Mouse (Mus musculus) testis, adult 2 months (tissue): ENCODE data around the gene BC004004. TPM values are rescaled to one million over a fixed set of nuclear protein-coding genes. Genes with fewer than 3 reads are reported as not detected.

Experiments used
- H3K27ac ChIP-seq: fragments of 200-500 bp; 2 replicates; pipeline ENCODE4 v1.5.1; 2012; ENCODE audit warnings: low read depth, low read length; ENCODE audit not compliant: control insufficient read depth, insufficient read depth
- H3K27me3 ChIP-seq: fragments of 200-500 bp; 2 replicates; pipeline ENCODE4 v1.6.1; 2012; ENCODE audit warnings: mild to moderate bottlenecking, low read length, moderate library complexity; ENCODE audit not compliant: control insufficient read depth, insufficient read depth
- H3K36me3 ChIP-seq: fragments of 200-500 bp; 2 replicates; pipeline ENCODE4 v1.6.1; 2012; ENCODE audit warnings: mild to moderate bottlenecking, low read length; ENCODE audit not compliant: control insufficient read depth, insufficient read depth
- H3K4me1 ChIP-seq: fragments of 200-500 bp; 2 replicates; pipeline ENCODE4 v1.6.1; 2012; ENCODE audit warnings: low read length; ENCODE audit not compliant: control insufficient read depth, insufficient read depth
- H3K4me3 ChIP-seq: fragments of 200-500 bp; 2 replicates; pipeline ENCODE4 v1.5.1; 2012; ENCODE audit warnings: low read depth, mild to moderate bottlenecking, low read length, moderate library complexity, mixed read lengths; ENCODE audit not compliant: control insufficient read depth
- CTCF ChIP-seq: fragments of 200-500 bp; IDR thresholded peaks from 2 replicates; pipeline ENCODE4 v1.5.1; 2012; ENCODE audit warnings: low read depth, mild to moderate bottlenecking, inconsistent platforms, low read length, moderate library complexity; ENCODE audit not compliant: control insufficient read depth, insufficient read depth, insufficient replicate concordance
- POLR2A ChIP-seq: fragments of 200-500 bp; IDR thresholded peaks from 2 replicates; pipeline ENCODE4 v1.6.1; 2012; ENCODE audit warnings: low read depth, mild to moderate bottlenecking, inconsistent platforms, low read length, moderate library complexity; ENCODE audit not compliant: control insufficient read depth
- polyA plus RNA-seq: library from polyadenylated mRNA; depleted of rRNA; stranded (reverse); fragments of >200 nt; gene quantifications from 2 replicates; pipeline ENCODE4 v1.2.3, GENCODE M21; 2012; rRNA removed

The BC004004 gene
- polyA plus RNA-seq, 1 experiment, result 42.5 TPM

GRCm38 (mm10) chr17:29356882-29357281, 88.3 kb downstream of the BC004004 start:
- Histone ChIP-seq H3K4me3 (no peak overlapping the region; the same call in 1 of the 2 replicates), H3K27me3 (no peaks in the 10 kb centered on the region), H3K36me3 (no peaks in the 10 kb centered on the region), H3K4me1 (peaks cover 19% of the 10 kb centered on the region), H3K27ac (peak overlapping the region; percentile 11; the same call in 1 of the 2 replicates)
- TF ChIP-seq CTCF (no peak), POLR2A (no peak)

GRCm38 (mm10) chr17:29358928-29359327, 90.3 kb downstream of the BC004004 start:
- Histone ChIP-seq H3K4me1 (peaks cover 21% of the 10 kb centered on the region), H3K4me3 (no peak overlapping the region), H3K27ac (no peak overlapping the region), H3K27me3 (no peaks in the 10 kb centered on the region), H3K36me3 (no peaks in the 10 kb centered on the region)
- TF ChIP-seq CTCF (no peak), POLR2A (no peak)

GRCm38 (mm10) chr17:29360761-29361221, 92.2 kb downstream of the BC004004 start, which contains the start of gene Fgd2:
Gene Fgd2 (plus strand): TSS chr17:29360914.
- no peaks in the 10 kb centered on the region for H3K36me3 ChIP-seq
- H3K27ac ChIP-seq, result no peak within 1 kb of the TSS
- H3K27me3 ChIP-seq, result no peaks in the 10 kb centered on the region
- peaks cover 18% of the 10 kb centered on the region for H3K4me1 ChIP-seq
- TF ChIP-seq CTCF (no peak), POLR2A (no peak)
- no peak within 1 kb of the TSS for H3K4me3 ChIP-seq

GRCm38 (mm10) chr17:29361982-29362691, 93.5 kb downstream of the BC004004 start:
- TF ChIP-seq POLR2A (no peak), CTCF (no peak)
- no peaks in the 10 kb centered on the region for H3K36me3 ChIP-seq
- no peaks in the 10 kb centered on the region for H3K27me3 ChIP-seq
- H3K27ac ChIP-seq, result no peak overlapping the region
- H3K4me3 ChIP-seq, result no peak overlapping the region
- H3K4me1 ChIP-seq, result peaks cover 8% of the 10 kb centered on the region

DNA sequence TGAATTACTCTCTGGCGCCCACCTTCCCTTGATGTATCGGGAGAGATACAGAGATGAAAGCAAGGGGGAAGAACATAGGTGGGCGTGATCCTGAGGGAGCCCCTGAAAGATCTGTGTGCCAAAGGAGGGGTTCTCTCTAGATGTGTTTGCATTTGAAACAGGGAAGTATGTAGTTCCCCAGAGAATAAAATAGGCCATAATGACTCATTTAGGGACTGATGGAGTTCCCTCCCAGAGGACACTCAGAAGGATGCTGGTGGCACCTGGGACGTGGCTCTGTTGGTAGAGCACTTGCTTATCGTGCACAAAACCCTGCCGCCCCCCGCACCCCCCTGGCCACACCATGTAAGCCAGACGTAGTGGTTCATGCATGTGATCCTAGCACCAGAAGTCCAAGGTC, 94.5 kb downstream of the BC004004 start:
- Histone ChIP-seq H3K4me3 (no peak overlapping the region), H3K27ac (no peak overlapping the region), H3K27me3 (no peaks in the 10 kb centered on the region), H3K36me3 (no peaks in the 10 kb centered on the region), H3K4me1 (peaks cover 12% of the 10 kb centered on the region)
- no peak for TF ChIP-seq POLR2A
- TF ChIP-seq CTCF, result no peak

Other genes starting within 250 kb of the BC004004 start
- 75.4 and 83.4 TPM in 2 replicates for gene Srsf3, start 236.2 kb upstream of the BC004004 start, polyA plus RNA-seq
- gene Cdkn1a, start 177.8 kb upstream of the BC004004 start, polyA plus RNA-seq, result 10.5 and 11.3 TPM in 2 replicates
- gene Rab44, start 154.6 kb upstream of the BC004004 start, polyA plus RNA-seq, result 2.4 TPM in 1 of 2 replicates, not detected in the other
- 49.1 and 62.1 TPM in 2 replicates for gene Cpne5, start 30.6 kb upstream of the BC004004 start, polyA plus RNA-seq
- gene Ppil1, start 4.6 kb upstream of the BC004004 start, polyA plus RNA-seq, result 12.2 and 13.1 TPM in 2 replicates
- gene Pi16, start 48.9 kb downstream of the BC004004 start, polyA plus RNA-seq, result 4.3 and 5.9 TPM in 2 replicates
- 43.5 and 46.5 TPM in 2 replicates for gene Mtch1, start 79.1 kb downstream of the BC004004 start, polyA plus RNA-seq
- 33.4 and 38.3 TPM in 2 replicates for gene Fgd2, start 92.1 kb downstream of the BC004004 start, polyA plus RNA-seq
- 87.2 and 99.7 TPM in 2 replicates for gene Pim1, start 222.0 kb downstream of the BC004004 start, polyA plus RNA-seq